Mouse (Mus musculus) G1E (cell line): ENCODE results near the gene Elp5. TPM values are rescaled to one million over a fixed set of nuclear protein-coding genes. Genes with fewer than 3 reads are reported as not detected.
A peak's percentile ranks its signal among the peaks of the same experiment; 100 is the strongest.
"Not testable (repeated sequence)": the region's sequence is repeated elsewhere in the genome, so short reads cannot be mapped to it uniquely, and the experiment has no call there.

Source experiments
- ATAC-seq: 2 replicates; pipeline ENCODE4 v1.8.0; 2016; ENCODE audit warnings: mild to moderate bottlenecking; ENCODE audit not compliant: insufficient number of reproducible peaks, poor library complexity, low FRiP score, severe bottlenecking; ENCODE audit errors: extremely low read depth
- DNase-seq: peaks from one replicate; pipeline ENCODE4 v3.0.0; 2012; ENCODE audit warnings: low spot score
- H3K27me3 ChIP-seq: 2 replicates; pipeline ENCODE4 v1.6.1; 2012; ENCODE audit warnings: mild to moderate bottlenecking, low read length, inconsistent platforms; ENCODE audit not compliant: insufficient read depth
- H3K36me3 ChIP-seq: replicated peaks from 2 replicates; pipeline ENCODE3; 2012; ENCODE audit warnings: mild to moderate bottlenecking, inconsistent platforms
- H3K4me1 ChIP-seq: 2 replicates; pipeline ENCODE4 v1.6.1; 2012; ENCODE audit warnings: low read depth, low read length, inconsistent platforms, mixed read lengths; ENCODE audit not compliant: insufficient read depth
- H3K4me3 ChIP-seq: 2 replicates; pipeline ENCODE4 v1.5.1; 2012; ENCODE audit warnings: low read depth, mild to moderate bottlenecking, inconsistent platforms, low read length, moderate library complexity, mixed read lengths
- H3K9me3 ChIP-seq: replicated peaks from 2 replicates; pipeline ENCODE4 v1.6.1; 2012; ENCODE audit warnings: inconsistent platforms
- CTCF ChIP-seq: IDR thresholded peaks from 2 replicates; pipeline ENCODE4 v1.5.1; 2012; ENCODE audit warnings: low read depth, low read length, inconsistent platforms, mixed read lengths
- GATA1 ChIP-seq: IDR thresholded peaks from 2 replicates; pipeline ENCODE4 v1.6.1; 2012; ENCODE audit warnings: borderline replicate concordance, low read length, inconsistent platforms, mixed read lengths
- GATA2 ChIP-seq: IDR thresholded peaks from 2 replicates; pipeline ENCODE4 v1.6.1; 2012; ENCODE audit warnings: low read depth, low read length, inconsistent platforms, borderline replicate concordance
- POLR2AphosphoS5 ChIP-seq: IDR thresholded peaks from 2 replicates; pipeline ENCODE4 v1.6.1; 2012; ENCODE audit warnings: low read depth, low read length, inconsistent platforms; ENCODE audit not compliant: insufficient replicate concordance
- TAL1 ChIP-seq: conservative IDR thresholded peaks from 2 replicates; pipeline ENCODE4 v1.6.1; 2012; ENCODE audit warnings: low read depth, low read length, inconsistent platforms, mixed read lengths
- polyA plus RNA-seq: library from polyadenylated mRNA; stranded (reverse); fragments of >175 nt; gene quantifications from 2 replicates; pipeline ENCODE4 v1.2.3, GENCODE M21; 2012
- total RNA-seq, 2 experiments: library from RNA; stranded (forward) in 1 of 2; stranded (reverse) in 1 of 2; fragments of 200-1000 nt in 1 of 2; fragments of >200 nt in 1 of 2; fragmentation: Nextera tagmentation in 1 of 2; gene quantifications; 2 replicates each; pipeline ENCODE4 v1.2.3; 2014 to 2017

Gene Elp5
- total and polyA plus RNA-seq, 3 experiments: 10.4 to 72.7 (median 69.9) TPM

DNA sequence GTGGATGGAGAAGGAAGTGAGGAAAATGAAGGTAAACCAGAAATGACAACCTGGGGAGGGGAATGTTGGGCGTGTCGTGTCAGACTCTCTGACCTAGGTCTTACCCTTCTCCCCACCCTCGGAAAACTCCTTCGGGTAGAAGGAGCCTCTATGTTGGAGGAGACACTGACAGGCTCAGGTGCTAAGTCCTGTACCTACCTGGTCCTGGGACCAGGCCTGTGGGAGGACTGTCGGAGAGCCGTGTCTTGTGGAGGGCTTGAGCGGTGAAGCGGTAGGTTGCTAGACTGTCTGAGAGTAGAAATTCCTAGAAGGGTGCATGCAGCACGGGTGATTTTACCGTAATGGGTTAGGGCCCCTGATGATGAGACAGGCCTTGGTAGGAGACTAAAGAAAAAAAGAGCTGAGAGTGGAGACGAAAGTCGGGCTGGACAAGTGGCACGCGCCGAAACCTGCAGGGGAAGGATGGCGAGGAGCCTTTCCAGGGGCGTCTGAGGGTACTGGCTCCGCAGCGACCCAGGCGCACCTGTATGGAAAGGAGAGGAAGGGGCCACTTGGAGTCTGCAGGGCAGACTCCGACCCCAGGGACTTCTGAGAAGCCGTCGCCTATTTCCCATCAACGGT, 17.6 kb downstream of the Elp5 start, which contains the start of gene Cldn7:
Gene Cldn7, plus strand, starts transcription at position 130 of the 621 bp plus-strand sequence.
- peaks cover 19% of the 10 kb centered on the region for H3K9me3 ChIP-seq
- no peak within 1 kb of the TSS for H3K4me3 ChIP-seq
- no peak for ATAC-seq

GRCm38 (mm10) chr11:69961841-69962240, 20.5 kb downstream of the Elp5 start:
- no peak for DNase-seq
- Histone ChIP-seq H3K36me3 (no peaks in the 10 kb centered on the region), H3K27me3 (peaks cover 45% of the 10 kb centered on the region), H3K4me3 (no peak overlapping the region), H3K4me1 (peaks cover 17% of the 10 kb centered on the region), H3K9me3 (peaks cover 18% of the 10 kb centered on the region)
- no peak for TF ChIP-seq POLR2AphosphoS5
- no peak for TF ChIP-seq TAL1
- no peak for TF ChIP-seq GATA2
- no peak for TF ChIP-seq CTCF
- ATAC-seq: no peak

More for the DNA sequence above, 17.6 kb downstream of the Elp5 start, which contains the start of gene Cldn7:
- DNase-seq: no peak
- TF ChIP-seq GATA2: no peak
- no peak for TF ChIP-seq POLR2AphosphoS5
- TF ChIP-seq TAL1: no peak
- no peak for TF ChIP-seq GATA1
- no peak for TF ChIP-seq CTCF
- Histone ChIP-seq H3K27me3 (peaks cover 29% of the 10 kb centered on the region), H3K36me3 (peaks cover 25% of the 10 kb centered on the region), H3K4me1 (peaks cover 19% of the 10 kb centered on the region)

DNA sequence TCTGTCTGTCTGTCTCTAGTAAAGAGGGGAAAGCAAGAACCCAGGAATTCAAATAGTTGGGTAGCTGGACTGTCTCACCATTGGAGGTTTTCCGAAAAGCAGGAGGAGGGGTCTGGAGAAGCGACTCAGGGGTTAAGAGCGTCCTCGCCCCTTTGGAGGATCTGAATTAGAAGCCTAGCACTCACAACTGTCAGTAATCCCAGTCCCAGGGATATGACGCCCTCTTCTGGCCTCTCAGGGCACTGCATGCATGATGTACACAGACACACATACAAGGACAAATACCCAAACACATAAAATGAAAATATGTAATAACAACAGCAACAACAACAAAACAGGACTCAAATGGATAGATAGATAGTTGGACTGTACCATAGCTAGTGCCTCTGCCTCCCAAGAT, 21.7 kb downstream of the Elp5 start:
- H3K36me3 ChIP-seq: no peaks in the 10 kb centered on the region
- H3K4me1 ChIP-seq: peaks cover 14% of the 10 kb centered on the region
- ATAC-seq (no peak), DNase-seq (no peak)
- H3K4me3 ChIP-seq: no peak overlapping the region
- no peak for TF ChIP-seq TAL1
- TF ChIP-seq CTCF: peak; percentile 25; the same call in 1 of the 2 replicates
- peaks cover 7% of the 10 kb centered on the region for H3K9me3 ChIP-seq
- H3K27me3 ChIP-seq: peaks cover 47% of the 10 kb centered on the region

- Histone ChIP-seq H3K9me3 (no peaks in the 10 kb centered on the region), H3K36me3 (no peaks in the 10 kb centered on the region), H3K4me3 (no peak overlapping the region), H3K4me1 (peaks cover 15% of the 10 kb centered on the region), H3K27me3 (peaks cover 51% of the 10 kb centered on the region)
- ATAC-seq (no peak), DNase-seq (no peak)
- no peak for TF ChIP-seq TAL1
- no peak for TF ChIP-seq CTCF
- TF ChIP-seq GATA2: no peak
- no peak for TF ChIP-seq POLR2AphosphoS5
- TF ChIP-seq GATA1: no peak
Observed at GRCm38 (mm10) chr11:69956218-69956617, 26.1 kb downstream of the Elp5 start.

- DNase-seq, H3K36me3 ChIP-seq, ATAC-seq, H3K4me3 ChIP-seq, H3K9me3 ChIP-seq: not testable (repeated sequence)
- peaks cover 56% of the 10 kb centered on the region for H3K27me3 ChIP-seq
- H3K4me1 ChIP-seq: peaks cover 10% of the 10 kb centered on the region
Observed at GRCm38 (mm10) chr11:69955618-69956017, 26.7 kb downstream of the Elp5 start.

- H3K4me1 ChIP-seq: peaks cover 20% of the 10 kb centered on the region
- ATAC-seq (no peak), DNase-seq (no peak)
- H3K9me3 ChIP-seq: no peaks in the 10 kb centered on the region
- TF ChIP-seq GATA2 (no peak), CTCF (no peak), POLR2AphosphoS5 (no peak), TAL1 (no peak), GATA1 (no peak)
- H3K4me3 ChIP-seq: no peak overlapping the region
- peaks cover 51% of the 10 kb centered on the region for H3K27me3 ChIP-seq
- H3K36me3 ChIP-seq: no peaks in the 10 kb centered on the region
Observed at GRCm38 (mm10) chr11:69953267-69953915, 28.9 kb downstream of the Elp5 start.

DNA sequence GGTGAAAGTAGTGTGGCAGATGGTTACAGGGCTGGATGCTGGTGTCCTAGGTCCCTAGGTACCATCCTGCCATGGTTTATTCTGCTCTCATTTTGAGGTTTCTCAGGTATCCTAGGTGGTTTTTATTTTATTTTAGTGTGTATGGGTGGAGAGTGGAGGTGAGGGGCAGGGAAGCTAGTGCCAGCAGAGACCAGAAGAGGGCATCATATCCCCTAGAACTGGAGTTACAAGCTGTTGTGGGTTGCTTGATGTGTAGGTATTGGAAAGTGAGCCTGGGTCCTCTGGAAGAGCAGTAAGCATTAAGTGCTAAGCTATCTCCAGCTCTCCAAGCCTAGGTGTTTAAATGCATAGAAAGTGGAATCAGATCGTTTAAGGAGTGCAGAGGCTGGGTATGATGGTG, 30.0 kb downstream of the Elp5 start:
- ATAC-seq (no peak), DNase-seq (no peak)
- peaks cover 44% of the 10 kb centered on the region for H3K27me3 ChIP-seq
- peaks cover 32% of the 10 kb centered on the region for H3K4me1 ChIP-seq
- H3K36me3 ChIP-seq: no peaks in the 10 kb centered on the region
- H3K9me3 ChIP-seq: no peaks in the 10 kb centered on the region
- H3K4me3 ChIP-seq: no peak overlapping the region
- no peak for TF ChIP-seq TAL1
- no peak for TF ChIP-seq CTCF
- TF ChIP-seq GATA2: no peak
- TF ChIP-seq GATA1: no peak
- no peak for TF ChIP-seq POLR2AphosphoS5
